In the genomic region with DNA sequence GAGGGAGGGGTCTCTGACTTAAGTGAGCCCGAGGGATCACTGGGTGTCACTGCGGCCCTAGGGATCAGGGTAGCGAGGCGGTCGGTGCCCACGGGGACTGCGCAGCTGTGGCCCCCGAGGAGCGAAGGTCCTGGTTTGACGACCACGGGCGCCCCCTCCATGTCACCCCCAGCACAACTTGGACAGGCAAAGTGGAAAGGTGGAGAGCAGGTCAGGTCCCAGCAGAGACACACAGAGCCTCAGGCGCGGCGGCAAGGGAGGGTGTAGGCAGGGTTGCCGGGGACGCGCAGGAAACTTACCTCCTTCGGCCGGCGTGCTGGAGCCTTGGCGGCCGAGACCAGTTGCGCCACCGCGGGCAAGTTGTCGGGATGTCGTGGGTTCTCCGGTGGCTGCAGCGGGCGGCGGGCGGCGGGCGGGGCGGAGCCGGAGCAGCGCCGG, we compare ENCODE assay signal across 8 mouse cellular contexts. TPM values are rescaled to one million over a fixed set of nuclear protein-coding genes. Genes with fewer than 3 reads are reported as not detected.
DNase-seq lines count a peak whose midpoint lies in the region; ATAC-seq and TF ChIP-seq lines count a peak whose summit lies in the region.

A gene (minus strand): TSS at position 407 of the 438 bp plus-strand sequence.

- H3K27ac ChIP-seq in heart, embryonic 14.5 days (replicated peaks in 1 of 2; ENCODE audit: control insufficient read depth in 1 of 2, insufficient read depth in 1 of 2, low read depth in 2 of 2, low read length in 2 of 2), result peak within 1 kb of the TSS; percentile 75 to 92
- H3K27ac ChIP-seq in liver, embryonic 15.5 days (replicated peaks), result peak within 1 kb of the TSS; percentile 93
- H3K27ac ChIP-seq in neural tube, embryonic 12.5 days, result no peak within 1 kb of the TSS; the same call in 1 of the 2 replicates
- peak within 1 kb of the TSS; percentile 53; the same call in 1 of the 2 replicates for H3K27ac ChIP-seq in thymus, adult 2 months (ENCODE audit: control insufficient read depth, insufficient read depth, low read length)

- H3K4me3 ChIP-seq in erythroblast, embryonic 14.5 days (replicated peaks), result peak within 1 kb of the TSS; percentile 100
- peak within 1 kb of the TSS; percentile 72 to 90 for H3K4me3 ChIP-seq in heart, embryonic 14.5 days (ENCODE audit: control insufficient read depth in 1 of 2, insufficient read depth in 1 of 2, low read depth in 1 of 2, low read length in 2 of 2)
- H3K4me3 ChIP-seq in liver, embryonic 15.5 days (replicated peaks), result peak within 1 kb of the TSS; percentile 92
- peak within 1 kb of the TSS; percentile 81 for H3K4me3 ChIP-seq in neural tube, embryonic 12.5 days
- H3K4me3 ChIP-seq in thymus, adult 2 months (ENCODE audit: control insufficient read depth, insufficient read depth, low read length), result peak within 1 kb of the TSS; percentile 98

- peaks cover 54% of the 10 kb centered on the region for H3K4me1 ChIP-seq in erythroblast, embryonic 14.5 days (ENCODE audit: control insufficient read depth)
- H3K4me1 ChIP-seq in heart, embryonic 14.5 days (ENCODE audit: control insufficient read depth in 2 of 2, insufficient read depth in 2 of 2, low read length in 2 of 2), result peaks cover 10 to 34% of the 10 kb centered on the region in 2 experiments
- H3K4me1 ChIP-seq in liver, embryonic 15.5 days (replicated peaks), result peaks cover 42% of the 10 kb centered on the region
- peaks cover 25% of the 10 kb centered on the region for H3K4me1 ChIP-seq in neural tube, embryonic 12.5 days
- peaks cover 21% of the 10 kb centered on the region for H3K4me1 ChIP-seq in thymus, adult 2 months (replicated peaks; ENCODE audit: control insufficient read depth, insufficient read depth, low read length)

- H3K36me3 ChIP-seq in erythroblast, embryonic 14.5 days (ENCODE audit: control insufficient read depth), result peaks cover 25% of the 10 kb centered on the region
- no peaks in the 10 kb centered on the region for H3K36me3 ChIP-seq in heart, embryonic 14.5 days (ENCODE audit: control insufficient read depth, insufficient read depth, low read length)
- no peaks in the 10 kb centered on the region for H3K36me3 ChIP-seq in liver, embryonic 15.5 days (replicated peaks)
- H3K36me3 ChIP-seq in neural tube, embryonic 12.5 days, result no peaks in the 10 kb centered on the region
- no peaks in the 10 kb centered on the region for H3K36me3 ChIP-seq in thymus, adult 2 months (ENCODE audit: control insufficient read depth, insufficient read depth, low read length)

- peak within 1 kb of the TSS; percentile 93 for H3K9ac ChIP-seq in heart, embryonic 14.5 days (ENCODE audit: low read length)
- peak within 1 kb of the TSS; percentile 93 for H3K9ac ChIP-seq in liver, embryonic 15.5 days
- peak within 1 kb of the TSS; percentile 72 for H3K9ac ChIP-seq in neural tube, embryonic 12.5 days

- ATAC-seq in heart, embryonic 14.5 days (ENCODE audit: insufficient number of reproducible peaks, insufficient read depth, low FRiP score, low read depth), result peak; percentile 55
- peak; percentile 53 for ATAC-seq in liver, embryonic 15.5 days (ENCODE audit: insufficient read depth)
- peak; percentile 57 for ATAC-seq in neural tube, embryonic 12.5 days (ENCODE audit: low FRiP score, low read depth)

- no peak for TF ChIP-seq CTCF in brain, embryonic 14.5 days (IDR thresholded peaks at IDR 0.05; ENCODE audit: borderline replicate concordance, extremely low read depth, insufficient read depth, insufficient read length)
- TF ChIP-seq CTCF in thymus, adult 2 months (IDR thresholded peaks at IDR 0.05; ENCODE audit: borderline replicate concordance, control insufficient read depth, extremely low read depth, insufficient read depth, low read length, poor library complexity), result peak; percentile 44; the same call in 1 of the 2 replicates

- peak within 1 kb of the TSS; percentile 77 for H3K4me2 ChIP-seq in heart, embryonic 14.5 days (ENCODE audit: low read length)
- H3K4me2 ChIP-seq in liver, embryonic 15.5 days, result peak within 1 kb of the TSS; percentile 98
- peak within 1 kb of the TSS; percentile 97 for H3K4me2 ChIP-seq in neural tube, embryonic 12.5 days (replicated peaks)

- H3K27me3 ChIP-seq in erythroblast, embryonic 14.5 days (ENCODE audit: control insufficient read depth), result peaks cover 45% of the 10 kb centered on the region
- no peaks in the 10 kb centered on the region for H3K27me3 ChIP-seq in heart, embryonic 14.5 days (ENCODE audit: control insufficient read depth, insufficient read depth, low read length)
- H3K27me3 ChIP-seq in liver, embryonic 15.5 days, result peaks cover 32% of the 10 kb centered on the region
- peaks cover 13% of the 10 kb centered on the region; the same call in 1 of the 2 replicates for H3K27me3 ChIP-seq in neural tube, embryonic 12.5 days (replicated peaks)
- H3K27me3 ChIP-seq in thymus, adult 2 months (ENCODE audit: control insufficient read depth, insufficient read depth, low read length), result no peaks in the 10 kb centered on the region

- peaks cover 1% of the 10 kb centered on the region; the same call in 1 of the 2 replicates for H3K9me3 ChIP-seq in erythroblast, embryonic 14.5 days (ENCODE audit: control insufficient read depth, low read length)
- H3K9me3 ChIP-seq in heart, embryonic 14.5 days (ENCODE audit: control insufficient read depth, low read length), result no peaks in the 10 kb centered on the region
- H3K9me3 ChIP-seq in liver, embryonic 15.5 days (replicated peaks), result no peaks in the 10 kb centered on the region
- no peaks in the 10 kb centered on the region for H3K9me3 ChIP-seq in neural tube, embryonic 12.5 days

- under 1% methylated on average over 39 of the region's 39 CpGs for WGBS in heart, embryonic 14.5 days
- WGBS in liver, embryonic 15.5 days (ENCODE audit: insufficient replicate concordance), result under 1% methylated on average over 39 of the region's 39 CpGs
- WGBS in neural tube, embryonic 12.5 days, result under 1% methylated on average over 38 of the region's 39 CpGs
- 1% methylated on average over 31 of the region's 39 CpGs for WGBS in thymus, adult 2 months

- no peak for TF ChIP-seq POLR2A in brain, embryonic 14.5 days (IDR thresholded peaks at IDR 0.05; ENCODE audit: borderline replicate concordance, extremely low read depth, insufficient read depth, insufficient read length, poor library complexity, severe bottlenecking)
- no peak for TF ChIP-seq POLR2A in thymus, adult 2 months (IDR thresholded peaks at IDR 0.05; ENCODE audit: control insufficient read depth, extremely low read depth, insufficient read depth, low read length, poor library complexity)

- DNase-seq in CD8-positive naive resting alpha-beta T cell, adult 2 months (ENCODE audit: low read depth in 2 of 2, low spot score in 2 of 2), result peak; percentile 3 to 29
- DNase-seq in brain, embryonic 14.5 days (ENCODE audit: low read depth), result peak; percentile 57
- DNase-seq in kidney, postnatal 10 days, result peak; percentile 67
- peak; percentile 76 for DNase-seq in thymus, adult 2 months

RNA-seq across cellular contexts. Expression of the gene that starts here (rescaled TPM):
- polyA plus RNA-seq in brain, embryonic 14.5 days (2012; rRNA removed), result 1.6 and 2.8 TPM in 2 replicates
- 3.1 and 5.0 TPM in 2 replicates for polyA plus RNA-seq in erythroblast, embryonic 14.5 days (2012)
- 10.5 and 10.9 TPM in 2 replicates for polyA plus RNA-seq in heart, embryonic 14.5 days (2014; fragmentation: Nextera tagmentation; extraction: Ambion mirVana)
- polyA plus RNA-seq in liver, embryonic 15.5 days (2015; fragmentation: Nextera tagmentation; extraction: Ambion mirVana), result 8.5 and 9.5 TPM in 2 replicates
- polyA plus RNA-seq in neural tube, embryonic 12.5 days (2016; fragmentation: Nextera tagmentation; extraction: Ambion mirVana), result 1.4 and 1.7 TPM in 2 replicates
- 5.0 TPM in 2 replicates for polyA plus RNA-seq in thymus, adult 2 months (2012; rRNA removed)

Comparison
In these comparisons a context has a peak if more than half of its experiments do, and no peak if none do; other contexts are left out.
1. DNase-seq: peak in every context shown above with its lines; median percentile 76 in thymus, adult 2 months; 67 in kidney, postnatal 10 days; 57 in brain, embryonic 14.5 days; 16 in CD8-positive naive resting alpha-beta T cell, adult 2 months.